Mouse (Mus musculus): ENCODE measurements at regions not wholly inside any gene's neighbourhood (a gene's known extent, or its start where the extent isn't known, plus 50 kb on each side); places are given as distances from the start of the nearest gene placed in this dataset.

GRCm38 (mm10) chr2:171743111-171743510 lies 300.2 kb downstream of the Cbln4 start:
- TF ChIP-seq USF1 (IDR thresholded peaks at IDR 0.05; ENCODE audit: low read depth, low read length) (no peak), JUN (IDR thresholded peaks at IDR 0.05; ENCODE audit: insufficient read depth, low read depth, low read length) (no peak), IRF4 (IDR thresholded peaks at IDR 0.05; ENCODE audit: low read depth, low read length) (no peak), BHLHE40 (IDR thresholded peaks at IDR 0.05; ENCODE audit: low read depth, low read length) (no peak), HCFC1 (IDR thresholded peaks at IDR 0.05; ENCODE audit: low read depth, low read length) (no peak), MYC (IDR thresholded peaks at IDR 0.05; ENCODE audit: low read depth, low read length) (no peak), CHD1 (IDR thresholded peaks at IDR 0.05; ENCODE audit: low read depth, low read length) (no peak), CHD2 (IDR thresholded peaks at IDR 0.05; ENCODE audit: low read length) (no peak), CTCF (conservative IDR thresholded peaks at IDR 0.05 in 1 of 2, IDR thresholded peaks at IDR 0.05 in 1 of 2; ENCODE audit: low read depth in 2 of 2, low read length in 2 of 2) (no peak), EP300 (IDR thresholded peaks at IDR 0.05; ENCODE audit: low read length) (no peak)

All from CH12.LX (cell line).